Mouse (Mus musculus) MEL (cell line): ENCODE data around the gene Mark4.

Experiments
- CTCF ChIP-seq, 3 experiments: IDR thresholded peaks in 2 of 3; conservative IDR thresholded peaks in 1 of 3; 2 replicates each; pipeline ENCODE4 v1.5.1; 2011 to 2012; ENCODE audit warnings: low read length in 3 of 3, low read depth in 2 of 3, mild to moderate bottlenecking in 2 of 3, improper control_type of control experiment in 1 of 3, inconsistent platforms in 1 of 3, mixed read lengths in 1 of 3, moderate library complexity in 1 of 3; ENCODE audit not compliant: control insufficient read depth in 1 of 3, insufficient read depth in 1 of 3, poor library complexity in 1 of 3, severe bottlenecking in 1 of 3
- EP300 ChIP-seq, 2 experiments: IDR thresholded peaks; 2 replicates each; pipeline ENCODE4 v1.6.1; 2011; ENCODE audit warnings: improper control_type of control experiment in 2 of 2, low read length in 2 of 2, low read depth in 1 of 2, mild to moderate bottlenecking in 1 of 2

DNA sequence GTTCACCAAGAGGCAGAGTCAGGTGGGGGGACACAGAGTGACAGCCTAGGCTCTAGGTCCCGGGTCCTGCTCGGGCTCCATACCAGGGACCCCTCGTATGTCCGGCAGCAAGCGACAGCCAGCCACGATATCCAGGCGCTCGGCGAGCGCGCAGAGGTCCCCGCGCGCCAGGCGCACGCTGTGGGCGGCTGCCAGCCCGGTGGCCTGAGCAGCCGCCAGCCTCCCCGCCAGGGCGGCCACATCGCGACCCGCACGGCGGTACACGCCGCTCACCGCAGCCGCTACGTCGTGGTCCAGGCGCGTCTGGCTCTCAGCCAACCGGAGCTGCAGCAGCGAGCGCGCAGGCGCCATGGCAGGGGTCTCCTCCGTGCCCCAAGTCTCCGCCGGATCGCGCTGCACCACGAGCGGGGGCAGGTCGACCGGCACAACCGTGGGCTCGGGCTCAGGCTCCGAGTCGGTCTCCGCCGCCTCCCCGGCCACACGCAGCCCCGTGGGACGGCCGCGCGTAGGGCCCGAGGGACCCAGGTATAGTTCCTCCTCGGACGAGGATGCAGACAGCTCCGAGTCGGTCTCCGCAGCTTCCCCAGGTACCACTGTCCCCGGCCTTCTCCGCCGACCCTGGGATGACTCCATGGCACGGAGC is 48.5 kb upstream of the Mark4 start:
- TF ChIP-seq CTCF (IDR thresholded peaks at IDR 0.05 in 2 of 3, conservative IDR thresholded peaks at IDR 0.05 in 1 of 3; ENCODE audit: control insufficient read depth in 1 of 3, insufficient read depth in 1 of 3, low read depth in 2 of 3, low read length in 3 of 3, poor library complexity in 1 of 3, severe bottlenecking in 1 of 3) (no peak), EP300 (IDR thresholded peaks at IDR 0.05; ENCODE audit: low read depth in 1 of 2, low read length in 2 of 2) (no peak)
